Mouse (Mus musculus): ENCODE data around the gene Zmat1. TPM values are rescaled to one million over a fixed set of nuclear protein-coding genes. Genes with fewer than 3 reads are reported as not detected.

Gene Zmat1
- polyA plus RNA-seq (2017; shearing (Covaris generic)): 7.8 TPM

GRCm38 (mm10) chrX:135008720-135009470, at the start of gene Zmat1:
Gene Zmat1 (minus strand): TSS chrX:135009209.

GRCm38 (mm10) chrX:134964546-134964945, 44.5 kb downstream of the Zmat1 start, which contains the start of gene Nxf2:
Gene Nxf2 (minus strand): TSS chrX:134964754.

Other genes starting within 250 kb of the Zmat1 start
- gene Armcx2, start 200.0 kb downstream of the Zmat1 start, polyA plus RNA-seq (2017; shearing (Covaris generic)): 13.9 TPM
- gene Nxf2, start 44.5 kb downstream of the Zmat1 start, polyA plus RNA-seq (2017; shearing (Covaris generic)): 0.27 TPM
- gene Gm15023, start 168.4 kb upstream of the Zmat1 start, polyA plus RNA-seq (2017; shearing (Covaris generic)): not detected
- gene Tceal6, start 201.5 kb upstream of the Zmat1 start, polyA plus RNA-seq (2017; shearing (Covaris generic)): not detected